Mouse (Mus musculus) thymus, postnatal 0 days (tissue): ENCODE data around the gene Dapl1. TPM values are rescaled to one million over a fixed set of nuclear protein-coding genes. Genes with fewer than 3 reads are reported as not detected.

Source experiments
- DNase-seq: peaks from one replicate; pipeline ENCODE4 v3.0.0-alpha.2; 2015; ENCODE audit warnings: low spot score
- polyA plus RNA-seq: library from polyadenylated mRNA; unstranded; fragments of >200 nt; fragmentation: Nextera tagmentation; extraction: Ambion mirVana; gene quantifications from 2 replicates; pipeline ENCODE4 v1.2.1, GENCODE M21; 2015

Dapl1 gene
- polyA plus RNA-seq, 1 experiment from 2014 or later: 4.9 TPM

- no peak for DNase-seq
Measured at GRCm38 (mm10) chr2:59533971-59534748, 49.7 kb downstream of the Dapl1 start.

GRCm38 (mm10) chr2:59536958-59537357 is 52.5 kb downstream of the Dapl1 start:
- DNase-seq: no peak

- DNase-seq: no peak
Measured at GRCm38 (mm10) chr2:59538031-59538430, 53.6 kb downstream of the Dapl1 start.

GRCm38 (mm10) chr2:59539796-59540195 is 55.3 kb downstream of the Dapl1 start:
- no peak for DNase-seq

- peak; percentile 85 for DNase-seq
Measured at GRCm38 (mm10) chr2:59541121-59541887, 56.9 kb downstream of the Dapl1 start.

- no peak for DNase-seq
Measured at GRCm38 (mm10) chr2:59543543-59544065, 59.2 kb downstream of the Dapl1 start.

- DNase-seq: no peak
Measured at GRCm38 (mm10) chr2:59544237-59544909, 59.9 kb downstream of the Dapl1 start.

GRCm38 (mm10) chr2:59545001-59545400 is 60.5 kb downstream of the Dapl1 start:
- no peak for DNase-seq

GRCm38 (mm10) chr2:59547369-59548099 is 63.1 kb downstream of the Dapl1 start:
- no peak for DNase-seq

GRCm38 (mm10) chr2:59552784-59553183 is 68.3 kb downstream of the Dapl1 start:
- no peak for DNase-seq

GRCm38 (mm10) chr2:59554373-59554940 is 70.0 kb downstream of the Dapl1 start:
- no peak for DNase-seq

Other genes with a start within 250 kb of the Dapl1 start
- gene Tanc1, start 127.4 kb downstream of the Dapl1 start, polyA plus RNA-seq: 2.0 and 3.3 TPM in 2 replicates